Mouse (Mus musculus): Measurements from ENCODE around the gene Sec16a. TPM values are rescaled to one million over a fixed set of nuclear protein-coding genes. Genes with fewer than 3 reads are reported as not detected.

Gene Sec16a
- polyA plus RNA-seq, 2 experiments: 47.1 to 62.5 TPM

DNA sequence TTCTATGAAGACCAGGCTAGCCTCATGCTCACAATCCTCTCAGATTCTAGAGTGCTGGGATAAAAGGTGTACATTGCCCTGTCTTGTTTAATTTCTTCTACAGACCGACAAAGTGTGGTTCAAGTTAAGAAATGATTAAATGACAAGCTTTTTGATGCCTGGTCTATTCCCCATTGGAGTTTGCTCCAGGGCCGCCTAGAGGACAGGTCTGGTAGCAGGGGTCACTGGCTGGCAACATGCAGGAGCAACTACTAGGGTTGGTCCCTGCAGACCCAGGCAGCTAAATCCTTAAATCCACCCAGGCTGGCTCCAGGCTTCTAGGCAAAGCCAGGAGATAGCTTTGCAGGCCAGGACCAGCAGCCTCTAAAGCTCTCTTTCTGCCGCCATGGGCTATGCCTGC, 18.0 kb upstream of the Sec16a start:
- Histone ChIP-seq H3K4me1 (ENCODE audit: control insufficient read depth, insufficient read depth, low read length) (peaks cover 11% of the 10 kb centered on the region), H3K9ac (ENCODE audit: low read depth, low read length, severe bottlenecking) (no peak overlapping the region), H3K4me2 (replicated peaks; ENCODE audit: low read depth, low read length, severe bottlenecking) (no peak overlapping the region), H3K9me3 (ENCODE audit: control insufficient read depth, low read length) (no peaks in the 10 kb centered on the region), H3K27me3 (ENCODE audit: control insufficient read depth, insufficient read depth, low read length) (no peaks in the 10 kb centered on the region), H3K4me3 (replicated peaks; ENCODE audit: low read length) (no peak overlapping the region), H3K36me3 (ENCODE audit: control insufficient read depth, insufficient read depth, low read length) (peaks cover 86% of the 10 kb centered on the region), H3K27ac (replicated peaks; ENCODE audit: low read depth, low read length) (no peak overlapping the region)
- 72% methylated on average over 3 of the region's 3 CpGs for WGBS
- TF ChIP-seq POLR2A (IDR thresholded peaks at IDR 0.05; ENCODE audit: borderline replicate concordance, extremely low read depth, insufficient read depth, insufficient read length): no peak
- ATAC-seq (ENCODE audit: low FRiP score, low read depth) (no peak), DNase-seq (ENCODE audit: low spot score) (no peak)

DNA sequence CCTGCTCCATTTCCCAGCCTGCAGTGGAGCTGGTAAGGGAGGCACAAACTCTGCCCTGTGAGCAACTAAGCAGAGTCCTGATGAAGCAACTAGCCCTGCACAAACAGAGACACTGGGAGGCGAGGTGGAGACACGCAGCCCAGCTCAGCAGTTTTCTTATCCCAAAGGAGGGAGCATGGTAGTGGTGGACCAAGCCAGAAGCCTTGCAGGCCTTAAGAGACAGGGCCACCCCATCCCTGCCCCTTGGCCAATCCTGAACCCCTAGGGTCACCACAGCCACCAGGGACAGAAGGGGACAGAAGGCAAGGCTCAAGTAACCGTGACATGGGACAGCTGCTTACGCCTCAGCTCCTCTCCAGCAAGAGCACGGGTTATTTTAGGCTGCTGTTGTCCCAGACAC, 16.7 kb upstream of the Sec16a start:
- no peaks in the 10 kb centered on the region for H3K9me3 ChIP-seq (ENCODE audit: control insufficient read depth, low read length)
- no peak for TF ChIP-seq POLR2A (IDR thresholded peaks at IDR 0.05; ENCODE audit: borderline replicate concordance, extremely low read depth, insufficient read depth, insufficient read length)
- H3K4me3 ChIP-seq (replicated peaks; ENCODE audit: low read length): no peak overlapping the region
- peaks cover 74% of the 10 kb centered on the region for H3K36me3 ChIP-seq (ENCODE audit: control insufficient read depth, insufficient read depth, low read length)
- peaks cover 11% of the 10 kb centered on the region for H3K4me1 ChIP-seq (ENCODE audit: control insufficient read depth, insufficient read depth, low read length)
- 81% methylated on average over 5 of the region's 5 CpGs for WGBS
- no peak overlapping the region for H3K9ac ChIP-seq (ENCODE audit: low read depth, low read length, severe bottlenecking)
- ATAC-seq (ENCODE audit: low FRiP score, low read depth) (no peak), DNase-seq (ENCODE audit: low spot score) (no peak)
- no peak overlapping the region for H3K4me2 ChIP-seq (replicated peaks; ENCODE audit: low read depth, low read length, severe bottlenecking)
- H3K27ac ChIP-seq (replicated peaks; ENCODE audit: low read depth, low read length): no peak overlapping the region
- H3K27me3 ChIP-seq (ENCODE audit: control insufficient read depth, insufficient read depth, low read length): no peaks in the 10 kb centered on the region

DNA sequence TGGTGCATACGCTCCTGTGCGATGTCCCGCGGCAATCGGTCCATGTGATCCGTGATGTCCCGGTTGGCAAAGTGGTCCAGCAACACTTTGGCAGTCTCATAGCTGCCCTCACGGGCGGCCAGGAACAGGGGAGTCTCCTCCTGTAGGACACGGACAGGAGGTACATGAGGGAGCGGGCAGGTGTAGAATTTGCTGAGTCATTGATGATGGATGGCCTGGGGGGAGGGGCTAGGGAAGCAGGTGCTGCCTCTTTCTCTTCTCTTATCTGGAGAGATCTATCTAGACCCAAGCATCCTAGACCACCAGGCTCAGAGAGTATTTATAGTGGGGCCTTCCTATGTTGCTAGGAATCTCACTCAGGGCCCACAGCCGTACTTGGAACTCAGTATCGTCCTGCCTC, 15.8 kb upstream of the Sec16a start:
- 83% methylated on average over 13 of the region's 13 CpGs for WGBS

GRCm38 (mm10) chr2:26460097-26460646, 15.2 kb upstream of the Sec16a start:
- no peak overlapping the region for H3K27ac ChIP-seq (replicated peaks; ENCODE audit: low read depth, low read length)
- H3K36me3 ChIP-seq (ENCODE audit: control insufficient read depth, insufficient read depth, low read length): peaks cover 65% of the 10 kb centered on the region
- no peaks in the 10 kb centered on the region for H3K9me3 ChIP-seq (ENCODE audit: control insufficient read depth, low read length)
- no peaks in the 10 kb centered on the region for H3K27me3 ChIP-seq (ENCODE audit: control insufficient read depth, insufficient read depth, low read length)
- ATAC-seq (ENCODE audit: low FRiP score, low read depth) (no peak), DNase-seq (ENCODE audit: low spot score) (no peak)
- H3K4me2 ChIP-seq (replicated peaks; ENCODE audit: low read depth, low read length, severe bottlenecking): no peak overlapping the region
- TF ChIP-seq POLR2A (IDR thresholded peaks at IDR 0.05; ENCODE audit: borderline replicate concordance, extremely low read depth, insufficient read depth, insufficient read length): no peak
- WGBS: 90% methylated on average over 16 of the region's 16 CpGs
- H3K4me1 ChIP-seq (ENCODE audit: control insufficient read depth, insufficient read depth, low read length): peaks cover 11% of the 10 kb centered on the region
- no peak overlapping the region for H3K4me3 ChIP-seq (replicated peaks; ENCODE audit: low read length)
- H3K9ac ChIP-seq (ENCODE audit: low read depth, low read length, severe bottlenecking): no peak overlapping the region

More for the DNA sequence above, 15.8 kb upstream of the Sec16a start:
- no peak overlapping the region for H3K9ac ChIP-seq (ENCODE audit: low read depth, low read length, severe bottlenecking)
- H3K4me3 ChIP-seq (replicated peaks; ENCODE audit: low read length): no peak overlapping the region
- no peak for TF ChIP-seq POLR2A (IDR thresholded peaks at IDR 0.05; ENCODE audit: borderline replicate concordance, extremely low read depth, insufficient read depth, insufficient read length)
- peaks cover 11% of the 10 kb centered on the region for H3K4me1 ChIP-seq (ENCODE audit: control insufficient read depth, insufficient read depth, low read length)
- no peak overlapping the region for H3K27ac ChIP-seq (replicated peaks; ENCODE audit: low read depth, low read length)
- no peak overlapping the region for H3K4me2 ChIP-seq (replicated peaks; ENCODE audit: low read depth, low read length, severe bottlenecking)
- H3K27me3 ChIP-seq (ENCODE audit: control insufficient read depth, insufficient read depth, low read length): no peaks in the 10 kb centered on the region
- peaks cover 70% of the 10 kb centered on the region for H3K36me3 ChIP-seq (ENCODE audit: control insufficient read depth, insufficient read depth, low read length)
- no peak for ATAC-seq (ENCODE audit: low FRiP score, low read depth)
- no peak for DNase-seq (ENCODE audit: low spot score)
- no peaks in the 10 kb centered on the region for H3K9me3 ChIP-seq (ENCODE audit: control insufficient read depth, low read length)

DNA sequence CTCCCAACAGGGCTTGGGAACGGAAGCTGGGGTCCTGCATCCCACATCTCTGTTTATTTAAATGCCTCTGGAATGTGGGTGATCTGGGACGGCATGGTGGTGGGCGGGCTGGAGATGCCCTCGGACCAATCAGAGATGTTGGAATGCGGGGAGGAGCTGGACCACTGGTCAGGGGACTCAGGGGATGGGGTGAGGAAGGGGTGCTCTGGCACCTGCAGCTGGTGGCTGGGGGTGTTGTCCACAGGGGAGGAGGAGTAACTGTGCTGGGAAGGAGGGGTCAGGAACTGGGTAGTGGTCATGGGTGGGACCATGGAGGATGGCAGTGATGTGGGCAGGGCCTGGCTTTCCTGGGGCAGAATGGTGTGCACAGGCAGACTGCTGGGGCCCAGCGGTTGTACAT, 14.5 kb upstream of the Sec16a start:
- Histone ChIP-seq H3K27me3 (ENCODE audit: control insufficient read depth, insufficient read depth, low read length) (no peaks in the 10 kb centered on the region), H3K36me3 (ENCODE audit: control insufficient read depth, insufficient read depth, low read length) (peaks cover 58% of the 10 kb centered on the region), H3K9ac (ENCODE audit: low read depth, low read length, severe bottlenecking) (no peak overlapping the region), H3K4me3 (replicated peaks; ENCODE audit: low read length) (no peak overlapping the region), H3K9me3 (ENCODE audit: control insufficient read depth, low read length) (no peaks in the 10 kb centered on the region), H3K4me2 (replicated peaks; ENCODE audit: low read depth, low read length, severe bottlenecking) (no peak overlapping the region), H3K4me1 (ENCODE audit: control insufficient read depth, insufficient read depth, low read length) (peaks cover 11% of the 10 kb centered on the region), H3K27ac (replicated peaks; ENCODE audit: low read depth, low read length) (no peak overlapping the region)
- no peak for TF ChIP-seq POLR2A (IDR thresholded peaks at IDR 0.05; ENCODE audit: borderline replicate concordance, extremely low read depth, insufficient read depth, insufficient read length)
- WGBS: 35% methylated on average over 6 of the region's 6 CpGs
- no peak for ATAC-seq (ENCODE audit: low FRiP score, low read depth)
- no peak for DNase-seq (ENCODE audit: low spot score)

Data from limb, embryonic 14.5 days (tissue).